Mouse (Mus musculus) intestine, embryonic 14.5 days (tissue): ENCODE measurements at regions not wholly inside any gene's neighbourhood (a gene's known extent, or its start where the extent isn't known, plus 50 kb on each side); places are given as distances from the start of the nearest gene placed in this dataset.

Experiments
- ATAC-seq: fragments of 200-750 bp; cut with Nextera tagmentation; replicated peaks from 2 replicates; pipeline ENCODE4 v1.8.0; 2017; ENCODE audit warnings: low read depth, moderate number of reproducible peaks, moderate TSS enrichment, moderate library complexity; ENCODE audit not compliant: low FRiP score, low TSS enrichment
- DNase-seq: peaks from one replicate; pipeline ENCODE4 v3.0.0-alpha.2; 2018; ENCODE audit warnings: low spot score
- H3K27ac ChIP-seq: fragments of 300-500 bp; sonication (generic); 2 replicates; pipeline ENCODE4 v1.5.1; 2014; ENCODE audit warnings: low read depth, mild to moderate bottlenecking, control low read depth
- H3K27me3 ChIP-seq: fragments of 300-500 bp; sonication (generic); replicated peaks from 2 replicates; pipeline ENCODE4 v1.6.1; 2014; ENCODE audit warnings: low read length, control low read depth; ENCODE audit not compliant: control insufficient read depth, insufficient read depth
- H3K36me3 ChIP-seq: fragments of 300-500 bp; sonication (generic); 2 replicates; pipeline ENCODE4 v1.6.1; 2014; ENCODE audit warnings: low read length, control low read depth; ENCODE audit not compliant: control insufficient read depth, insufficient read depth
- H3K4me1 ChIP-seq: fragments of 300-500 bp; sonication (generic); replicated peaks from 2 replicates; pipeline ENCODE4 v1.6.1; 2014; ENCODE audit warnings: low read length, control low read depth, mixed read lengths; ENCODE audit not compliant: control insufficient read depth, insufficient read depth
- H3K4me2 ChIP-seq: fragments of 300-500 bp; sonication (generic); 2 replicates; pipeline ENCODE4 v1.6.1; 2014; ENCODE audit warnings: low read length
- H3K4me3 ChIP-seq: fragments of 300-500 bp; sonication (generic); 2 replicates; pipeline ENCODE4 v1.5.1; 2014; ENCODE audit warnings: low read depth, low read length, control low read depth, mixed read lengths
- H3K9ac ChIP-seq: fragments of 300-500 bp; sonication (generic); 2 replicates; pipeline ENCODE4 v1.6.1; 2014; ENCODE audit warnings: mild to moderate bottlenecking, low read length
- H3K9me3 ChIP-seq: fragments of 300-500 bp; sonication (generic); 2 replicates; pipeline ENCODE4 v1.6.1; 2016; ENCODE audit warnings: low read length, control low read depth; ENCODE audit not compliant: control insufficient read depth
- WGBS: fragments of 180-500 bp; shearing (Covaris S2); extraction: QIAGEN DNeasy Blood & Tissue Kit; methylation state at CpG from one replicate; pipeline ENCODE4 v1.1.7; 2014; 5-methylcytosine and 5-hydroxymethylcytosine counted together

DNA sequence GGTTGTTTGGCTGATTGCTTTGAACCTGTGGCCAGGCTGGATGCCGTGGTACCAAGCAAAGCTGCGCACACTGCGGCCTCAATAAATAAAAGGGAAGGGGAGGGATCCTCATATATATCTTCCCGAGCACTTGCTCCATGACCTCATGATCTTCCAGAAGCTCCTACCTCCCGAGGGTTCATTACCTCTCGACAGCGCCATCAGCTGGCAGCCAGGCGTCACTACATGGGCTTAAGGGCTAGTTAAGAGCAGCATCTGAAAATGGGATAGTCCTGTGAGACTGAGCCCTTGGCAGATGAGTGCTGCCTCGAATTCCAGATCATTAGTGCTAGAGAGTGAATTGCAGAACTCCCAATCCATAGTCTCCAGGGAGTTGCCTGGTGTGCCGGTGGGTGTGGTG is 134.0 kb downstream of the Zfp281 start:
- WGBS, result 64% methylated on average over 10 of the region's 10 CpGs
- ATAC-seq, result no peak

DNA sequence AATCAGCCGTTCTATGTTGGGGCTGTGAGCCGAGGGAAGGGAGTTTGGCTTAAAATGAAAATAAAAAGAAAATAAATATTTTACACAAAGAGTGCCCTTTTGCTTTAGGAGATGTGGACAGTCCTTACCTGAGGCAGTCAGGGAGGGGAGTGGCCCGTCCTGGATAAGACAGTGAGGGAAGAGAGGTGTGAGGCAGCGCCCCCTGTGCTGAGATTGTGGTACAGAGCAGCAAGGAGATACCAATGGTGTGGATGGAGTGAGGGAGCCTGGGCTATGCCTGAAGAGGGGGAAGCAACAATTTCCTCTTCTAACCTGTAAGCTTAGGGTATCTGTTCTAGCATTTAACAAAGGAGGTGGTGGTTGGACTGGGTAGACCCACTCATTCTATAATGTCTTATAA is 134.5 kb downstream of the Zfp281 start:
- Histone ChIP-seq H3K36me3 (no peaks in the 10 kb centered on the region), H3K9ac (no peak overlapping the region), H3K9me3 (0 out of 2 replicates have a peak, but pooled peaks cover 3% of the 10 kb centered on the region), H3K4me1 (no peaks in the 10 kb centered on the region), H3K27me3 (no peaks in the 10 kb centered on the region), H3K4me3 (no peak overlapping the region), H3K4me2 (no peak overlapping the region), H3K27ac (no peak overlapping the region)
- 65% methylated on average over 4 of the region's 4 CpGs for WGBS
- DNase-seq, result no peak
- no peak for ATAC-seq

More for the DNA sequence above, 134.0 kb downstream of the Zfp281 start:
- Histone ChIP-seq H3K27me3 (no peaks in the 10 kb centered on the region), H3K4me1 (no peaks in the 10 kb centered on the region), H3K4me2 (no peak overlapping the region), H3K36me3 (no peaks in the 10 kb centered on the region), H3K9me3 (0 out of 2 replicates have a peak, but pooled peaks cover 3% of the 10 kb centered on the region), H3K9ac (no peak overlapping the region), H3K4me3 (no peak overlapping the region), H3K27ac (no peak overlapping the region)
- DNase-seq, result no peak

DNA sequence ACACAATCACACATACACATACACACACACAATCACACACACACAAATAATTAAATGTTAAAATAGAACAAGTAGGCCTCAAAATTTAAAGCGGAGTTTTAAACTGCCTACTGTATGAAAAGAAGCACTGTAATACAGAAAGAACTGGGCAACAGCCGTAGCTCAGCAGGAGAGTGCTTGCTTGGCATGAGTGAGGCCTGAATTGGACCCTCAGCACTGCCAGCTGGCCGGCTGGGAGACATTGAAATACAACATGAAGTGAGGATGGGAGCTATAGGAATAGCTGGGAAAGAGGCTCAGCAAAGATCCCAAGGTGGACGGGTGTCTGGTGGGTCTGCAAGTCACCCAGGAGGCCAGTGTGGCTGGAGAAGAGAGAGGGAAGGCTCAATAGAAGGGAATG is 136.8 kb downstream of the Zfp281 start:
- no peaks in the 10 kb centered on the region for H3K4me1 ChIP-seq
- H3K4me2 ChIP-seq, result no peak overlapping the region
- no peak overlapping the region for H3K27ac ChIP-seq
- H3K4me3 ChIP-seq, result no peak overlapping the region
- 86% methylated on average over 4 of the region's 4 CpGs for WGBS
- no peak overlapping the region for H3K9ac ChIP-seq
- H3K27me3 ChIP-seq, result no peaks in the 10 kb centered on the region
- no peaks in the 10 kb centered on the region for H3K36me3 ChIP-seq
- DNase-seq (no peak), ATAC-seq (no peak)
- H3K9me3 ChIP-seq, result 0 out of 2 replicates have a peak, but pooled peaks cover 3% of the 10 kb centered on the region

DNA sequence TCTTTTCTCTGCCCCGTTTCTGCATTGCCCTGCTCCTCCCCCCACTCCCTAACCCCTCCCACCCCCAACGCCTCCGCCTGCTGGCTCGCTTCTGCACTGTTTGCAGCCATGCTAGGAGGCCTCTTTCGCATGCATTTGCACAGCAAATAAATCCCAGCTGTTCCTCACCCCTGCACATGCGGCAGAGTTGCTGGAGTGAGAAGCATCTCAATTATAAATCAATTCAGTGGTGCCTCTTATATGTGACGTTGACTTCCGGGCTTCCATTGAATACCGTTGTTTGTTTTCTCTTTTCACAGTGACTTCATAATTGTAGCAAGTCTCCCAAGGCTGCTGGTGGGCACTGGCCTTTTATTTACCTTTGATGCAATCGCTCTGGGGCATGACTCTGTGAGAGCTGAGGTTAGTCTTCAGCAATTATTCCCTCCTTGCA is 144.3 kb downstream of the Zfp281 start:
- Histone ChIP-seq H3K4me2 (peak overlapping the region; percentile 32), H3K27me3 (no peaks in the 10 kb centered on the region), H3K4me3 (no peak overlapping the region), H3K9ac (no peak overlapping the region), H3K4me1 (0 out of 2 replicates have a peak, but pooled peaks cover 12% of the 10 kb centered on the region), H3K36me3 (no peaks in the 10 kb centered on the region), H3K9me3 (no peaks in the 10 kb centered on the region), H3K27ac (peak overlapping the region; percentile 47; the same call in 1 of the 2 replicates)
- peak; percentile 69 for ATAC-seq
- WGBS, result 2% methylated on average over 10 of the region's 10 CpGs
- DNase-seq, result no peak

DNA sequence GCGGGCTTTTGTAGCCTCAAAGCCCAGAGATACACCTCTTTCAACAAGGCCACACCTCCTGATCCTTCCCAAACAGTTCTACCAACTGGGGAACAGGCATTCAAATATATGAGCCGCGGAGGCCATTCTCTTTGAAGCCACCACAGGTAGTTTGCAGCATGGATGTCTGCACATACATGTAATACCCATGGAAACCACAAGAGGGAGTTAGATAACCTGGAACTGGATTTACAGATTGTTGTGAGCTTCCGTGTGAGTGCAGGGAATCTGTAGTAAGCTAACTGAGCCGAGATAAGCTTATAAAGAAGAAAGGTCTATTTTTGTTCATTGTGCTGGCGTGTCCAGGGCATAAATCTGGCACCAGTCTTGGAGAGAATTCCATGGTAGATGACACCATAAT is 149.0 kb downstream of the Zfp281 start:
- Histone ChIP-seq H3K36me3 (no peaks in the 10 kb centered on the region), H3K27ac (no peak overlapping the region), H3K4me3 (no peak overlapping the region), H3K9ac (no peak overlapping the region), H3K4me2 (no peak overlapping the region), H3K27me3 (no peaks in the 10 kb centered on the region), H3K9me3 (no peaks in the 10 kb centered on the region), H3K4me1 (0 out of 2 replicates have a peak, but pooled peaks cover 7% of the 10 kb centered on the region)
- no peak for DNase-seq
- no peak for ATAC-seq
- WGBS, result 89% methylated on average over 6 of the region's 6 CpGs

DNA sequence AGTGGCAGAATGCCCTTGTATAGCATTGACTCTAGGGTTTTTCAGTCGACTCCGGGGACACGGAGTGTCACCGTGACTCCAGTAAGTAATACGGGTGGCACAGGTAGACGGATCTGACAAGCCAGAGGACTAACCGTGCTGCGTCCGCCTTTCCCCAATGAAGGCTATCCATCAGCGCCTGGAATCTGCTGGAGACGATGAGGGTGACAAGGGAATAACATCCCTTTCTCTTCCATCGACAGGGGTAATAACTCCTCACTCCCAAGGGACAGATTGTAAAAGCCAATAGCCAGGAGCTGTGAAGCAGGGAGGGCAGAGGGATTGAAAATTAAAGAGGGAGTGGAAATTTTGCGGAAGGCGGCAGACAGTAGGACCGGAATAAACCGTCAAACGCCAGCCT is 151.5 kb downstream of the Zfp281 start:
- Histone ChIP-seq H3K4me3 (no peak overlapping the region), H3K9ac (no peak overlapping the region), H3K4me2 (no peak overlapping the region), H3K36me3 (no peaks in the 10 kb centered on the region), H3K4me1 (0 out of 2 replicates have a peak, but pooled peaks cover 2% of the 10 kb centered on the region), H3K9me3 (no peaks in the 10 kb centered on the region), H3K27me3 (no peaks in the 10 kb centered on the region), H3K27ac (no peak overlapping the region)
- no peak for DNase-seq
- 64% methylated on average over 17 of the region's 17 CpGs for WGBS
- no peak for ATAC-seq

DNA sequence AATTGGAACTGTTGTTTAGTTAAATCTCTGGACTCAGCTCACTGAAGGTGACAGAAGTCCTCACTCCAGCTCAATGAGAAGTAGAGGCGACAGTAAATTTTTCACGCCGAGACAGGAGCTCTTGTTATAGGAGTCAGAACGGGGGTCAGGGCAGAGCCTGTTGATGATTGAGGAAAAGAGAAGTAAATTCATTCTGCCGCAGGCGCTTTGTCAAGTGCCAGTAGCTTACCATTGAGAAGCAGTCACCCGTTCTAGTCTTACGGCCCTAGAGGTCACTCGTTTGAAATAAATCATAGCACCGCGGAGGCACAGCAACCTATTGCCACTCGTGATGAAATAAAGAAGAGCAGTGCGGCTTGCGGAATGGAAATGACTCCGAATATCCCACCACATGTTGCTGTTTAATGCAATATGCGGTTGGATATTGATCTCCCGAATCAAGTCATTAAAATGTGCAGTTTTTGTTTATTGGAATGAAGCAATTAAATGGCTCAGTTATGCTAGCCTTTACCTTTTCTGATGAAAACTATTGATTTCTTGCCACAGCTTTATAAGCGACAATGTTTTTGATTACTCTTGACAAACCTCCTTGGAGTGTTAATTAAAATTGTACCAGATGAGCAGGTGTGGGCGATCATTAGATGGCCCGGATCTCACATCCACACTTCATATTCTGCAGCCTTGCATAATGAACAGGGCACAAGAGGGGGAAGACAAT is 152.7 kb downstream of the Zfp281 start:
- Histone ChIP-seq H3K27me3 (no peaks in the 10 kb centered on the region), H3K4me2 (no peak overlapping the region), H3K9ac (no peak overlapping the region), H3K27ac (no peak overlapping the region), H3K4me1 (peaks cover 14% of the 10 kb centered on the region), H3K36me3 (no peaks in the 10 kb centered on the region), H3K9me3 (no peaks in the 10 kb centered on the region), H3K4me3 (no peak overlapping the region)
- DNase-seq (no peak), ATAC-seq (no peak)
- WGBS, result 55% methylated on average over 20 of the region's 20 CpGs

DNA sequence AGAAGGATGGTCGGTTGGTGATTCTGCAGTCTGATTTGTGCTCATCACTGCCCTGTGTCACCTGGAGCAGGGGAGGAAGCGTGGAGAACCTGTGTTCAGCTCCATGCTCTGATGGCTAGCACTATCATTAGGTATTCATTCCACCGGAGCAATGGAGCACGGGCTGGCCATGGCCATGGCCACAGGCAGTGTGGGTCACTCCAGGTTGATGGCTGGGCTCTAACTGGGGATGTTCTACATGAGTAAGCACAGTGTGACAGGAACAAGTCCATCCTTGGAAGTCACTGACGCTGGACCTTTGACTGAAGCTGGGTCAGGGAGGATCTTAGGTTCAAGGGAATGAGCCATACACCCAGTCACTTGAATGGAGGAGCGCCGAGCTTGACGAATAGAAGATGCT is 154.7 kb downstream of the Zfp281 start:
- Histone ChIP-seq H3K27ac (no peak overlapping the region), H3K9me3 (no peaks in the 10 kb centered on the region), H3K27me3 (no peaks in the 10 kb centered on the region), H3K4me3 (no peak overlapping the region), H3K4me2 (no peak overlapping the region), H3K9ac (no peak overlapping the region), H3K4me1 (peaks cover 22% of the 10 kb centered on the region), H3K36me3 (no peaks in the 10 kb centered on the region)
- ATAC-seq (no peak), DNase-seq (no peak)
- WGBS, result 88% methylated on average over 8 of the region's 8 CpGs

DNA sequence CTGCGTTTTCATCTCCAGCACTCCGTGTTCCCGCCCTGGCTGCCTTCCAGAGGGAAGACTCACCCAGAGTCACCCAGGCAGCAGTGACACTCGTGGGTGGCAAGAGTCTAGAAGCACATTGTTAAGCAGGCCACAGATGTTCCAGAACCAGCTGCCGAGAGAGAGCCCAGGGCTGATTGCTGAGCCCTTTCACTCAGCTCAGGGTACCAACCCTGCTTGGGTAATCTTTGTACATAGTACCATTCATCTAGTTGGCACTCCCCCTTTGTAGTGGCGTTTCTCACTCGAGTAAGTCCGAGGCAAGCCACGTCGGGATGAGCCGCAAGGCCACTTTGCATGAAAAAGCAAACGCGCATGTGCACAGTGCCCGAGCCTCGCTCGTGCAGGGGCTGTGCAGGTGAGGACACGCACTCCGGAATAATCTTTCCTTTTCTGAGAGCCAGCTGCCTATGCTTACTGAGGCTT is 156.9 kb downstream of the Zfp281 start:
- peak overlapping the region; percentile 46 for H3K4me2 ChIP-seq
- DNase-seq (peak; percentile 65), ATAC-seq (no peak)
- H3K27ac ChIP-seq, result 0 out of 2 replicates have a peak overlapping the region, but pooled peaks have one; percentile 4
- WGBS, result 27% methylated on average over 18 of the region's 18 CpGs
- no peaks in the 10 kb centered on the region for H3K9me3 ChIP-seq
- no peaks in the 10 kb centered on the region for H3K27me3 ChIP-seq
- H3K36me3 ChIP-seq, result no peaks in the 10 kb centered on the region
- H3K4me1 ChIP-seq, result peaks cover 24% of the 10 kb centered on the region
- H3K9ac ChIP-seq, result 0 out of 2 replicates have a peak overlapping the region, but pooled peaks have one; percentile 13
- peak overlapping the region; percentile 19; the same call in 1 of the 2 replicates for H3K4me3 ChIP-seq
